14 mouse cellular contexts compared by ENCODE assay signal in genomic region chr2:152928219-152928987, GRCm38 (mm10). TPM values are rescaled to one million over a fixed set of nuclear protein-coding genes. Genes with fewer than 3 reads are reported as not detected.
DNase-seq lines count a peak whose midpoint lies in the region; ATAC-seq lines count a peak whose summit lies in the region.
"Had no signal": no experiment of that assay in that cellular context is flagged by ENCODE, and none has a peak within 500 bp of the region (broad histone marks: within the 10 kb centered on the region; RNA-seq: fewer than 3 reads in every experiment).

No protein-coding gene starts in this region.

- no peaks in the 10 kb centered on the region for H3K27me3 ChIP-seq in intestine, embryonic 16.5 days (replicated peaks; ENCODE audit: control insufficient read depth, insufficient read depth, low read length)
- H3K27me3 ChIP-seq in intestine, embryonic 15.5 days (replicated peaks), result 0 out of 2 replicates have a peak, but pooled peaks cover 7% of the 10 kb centered on the region
- peaks cover 12% of the 10 kb centered on the region for H3K27me3 ChIP-seq in heart, embryonic 15.5 days
- H3K27me3 ChIP-seq in stomach, embryonic 16.5 days (ENCODE audit: control insufficient read depth, insufficient read depth, low read length), result no peaks in the 10 kb centered on the region
- H3K27me3 ChIP-seq: limb, embryonic 15.5 days had no signal

- 48% methylated on average over 14 of the region's 14 CpGs for WGBS in intestine, embryonic 16.5 days
- 47% methylated on average over 14 of the region's 14 CpGs for WGBS in intestine, embryonic 15.5 days
- 45% methylated on average over 14 of the region's 14 CpGs for WGBS in heart, embryonic 15.5 days
- 47% methylated on average over 14 of the region's 14 CpGs for WGBS in stomach, embryonic 16.5 days

- H3K9ac ChIP-seq in intestine, embryonic 16.5 days (ENCODE audit: low read depth, low read length), result no peak overlapping the region
- H3K9ac ChIP-seq in intestine, embryonic 15.5 days, result no peak overlapping the region
- no peak overlapping the region for H3K9ac ChIP-seq in heart, embryonic 15.5 days
- no peak overlapping the region; the same call in 1 of the 2 replicates for H3K9ac ChIP-seq in stomach, embryonic 16.5 days (ENCODE audit: low read length)
- H3K9ac ChIP-seq: limb, embryonic 15.5 days had no signal

- H3K4me1 ChIP-seq in intestine, embryonic 16.5 days (ENCODE audit: control insufficient read depth, insufficient read depth, low read length), result peaks cover 10% of the 10 kb centered on the region; the same call in 1 of the 2 replicates
- H3K4me1 ChIP-seq in intestine, embryonic 15.5 days (replicated peaks), result 0 out of 2 replicates have a peak, but pooled peaks cover 19% of the 10 kb centered on the region
- peaks cover 67% of the 10 kb centered on the region for H3K4me1 ChIP-seq in heart, embryonic 15.5 days (replicated peaks)
- H3K4me1 ChIP-seq in stomach, embryonic 16.5 days (ENCODE audit: control insufficient read depth, insufficient read depth, low read length), result peaks cover 21% of the 10 kb centered on the region

- peak overlapping the region; percentile 27 for H3K27ac ChIP-seq in intestine, embryonic 16.5 days (ENCODE audit: low read length)
- no peak overlapping the region for H3K27ac ChIP-seq in intestine, embryonic 15.5 days
- H3K27ac ChIP-seq in heart, embryonic 15.5 days, result peak overlapping the region; percentile 66
- H3K27ac ChIP-seq in stomach, embryonic 16.5 days (ENCODE audit: low read length), result peak overlapping the region; percentile 61
- H3K27ac ChIP-seq: limb, embryonic 15.5 days had no signal

- no peak overlapping the region for H3K4me3 ChIP-seq in intestine, embryonic 16.5 days (ENCODE audit: low read length)
- H3K4me3 ChIP-seq in intestine, embryonic 15.5 days (replicated peaks), result no peak overlapping the region
- H3K4me3 ChIP-seq in heart, embryonic 15.5 days, result no peak overlapping the region
- no peak overlapping the region for H3K4me3 ChIP-seq in stomach, embryonic 16.5 days (replicated peaks; ENCODE audit: low read length)
- H3K4me3 ChIP-seq: erythroblast, embryonic 14.5 days; limb, embryonic 15.5 days had no signal

- no peaks in the 10 kb centered on the region for H3K9me3 ChIP-seq in intestine, embryonic 16.5 days (ENCODE audit: control insufficient read depth, low read length)
- no peaks in the 10 kb centered on the region for H3K9me3 ChIP-seq in intestine, embryonic 15.5 days
- H3K9me3 ChIP-seq in heart, embryonic 15.5 days (replicated peaks), result no peaks in the 10 kb centered on the region
- H3K9me3 ChIP-seq in stomach, embryonic 16.5 days (replicated peaks; ENCODE audit: control insufficient read depth, low read length), result no peaks in the 10 kb centered on the region
- H3K9me3 ChIP-seq: limb, embryonic 15.5 days had no signal

- no peaks in the 10 kb centered on the region for H3K36me3 ChIP-seq in intestine, embryonic 16.5 days (ENCODE audit: control insufficient read depth, insufficient read depth, low read length)
- no peaks in the 10 kb centered on the region for H3K36me3 ChIP-seq in intestine, embryonic 15.5 days
- no peaks in the 10 kb centered on the region for H3K36me3 ChIP-seq in heart, embryonic 15.5 days
- H3K36me3 ChIP-seq in stomach, embryonic 16.5 days (ENCODE audit: control insufficient read depth, insufficient read depth, low read length), result no peaks in the 10 kb centered on the region
- H3K36me3 ChIP-seq: limb, embryonic 15.5 days had no signal

- H3K4me2 ChIP-seq in intestine, embryonic 16.5 days (ENCODE audit: low read depth, low read length), result no peak overlapping the region
- H3K4me2 ChIP-seq in intestine, embryonic 15.5 days (replicated peaks), result no peak overlapping the region
- no peak overlapping the region for H3K4me2 ChIP-seq in heart, embryonic 15.5 days
- no peak overlapping the region for H3K4me2 ChIP-seq in stomach, embryonic 16.5 days (ENCODE audit: low read depth, low read length)
- H3K4me2 ChIP-seq: limb, embryonic 15.5 days had no signal

- DNase-seq in ovary, adult 18-20 months (ENCODE audit: low spot score), result peak; percentile 29
- DNase-seq in ovary, postnatal 14 days (ENCODE audit: low spot score), result no peak
- DNase-seq in cerebellum, adult 11-12 months, result no peak
- no peak for DNase-seq in layer of hippocampus, postnatal 36 days
- DNase-seq: cerebellum, adult 2 months; gastrocnemius, postnatal 36 days; right cerebral cortex, postnatal 4 days had no signal

- no peak for ATAC-seq in intestine, embryonic 16.5 days
- ATAC-seq in intestine, embryonic 15.5 days, result no peak; the same call in 1 of the 2 replicates
- ATAC-seq in heart, embryonic 15.5 days (replicated peaks; ENCODE audit: insufficient number of reproducible peaks, insufficient read depth, low FRiP score, low read depth), result no peak
- ATAC-seq in stomach, embryonic 16.5 days (ENCODE audit: insufficient read depth, low FRiP score), result no peak

RNA-seq across cellular contexts. Expression of gene Foxs1, which starts 4.6 kb away (rescaled TPM):
- polyA plus RNA-seq in intestine, embryonic 16.5 days (2015; fragmentation: Nextera tagmentation; extraction: Ambion mirVana), result 2.8 and 3.7 TPM in 2 replicates
- polyA plus RNA-seq in intestine, embryonic 15.5 days (2015; fragmentation: Nextera tagmentation; extraction: Ambion mirVana), result 3.1 and 3.9 TPM in 2 replicates
- polyA plus RNA-seq in heart, embryonic 15.5 days (2015; fragmentation: Nextera tagmentation; extraction: Ambion mirVana), result 6.6 and 8.3 TPM in 2 replicates
- 4.5 and 5.3 TPM in 2 replicates for polyA plus RNA-seq in stomach, embryonic 16.5 days (2015; fragmentation: Nextera tagmentation; extraction: Ambion mirVana)
- total RNA-seq in layer of hippocampus, postnatal 36 days (2021), result under 1 TPM; 0.35 to 0.68 TPM
- polyA plus RNA-seq: erythroblast, embryonic 14.5 days had no signal

RNA-seq across cellular contexts. Expression of gene Mylk2, which starts 17.3 kb away (rescaled TPM):
- polyA plus RNA-seq in intestine, embryonic 16.5 days (2015; fragmentation: Nextera tagmentation; extraction: Ambion mirVana), result 0.12 TPM in 1 of 2 replicates, not detected in the other
- polyA plus RNA-seq in intestine, embryonic 15.5 days (2015; fragmentation: Nextera tagmentation; extraction: Ambion mirVana), result 0.06 TPM in 1 of 2 replicates, not detected in the other
- 0.11 and 0.15 TPM in 2 replicates for polyA plus RNA-seq in heart, embryonic 15.5 days (2015; fragmentation: Nextera tagmentation; extraction: Ambion mirVana)
- polyA plus RNA-seq in stomach, embryonic 16.5 days (2015; fragmentation: Nextera tagmentation; extraction: Ambion mirVana), result 0.07 and 1.8 TPM in 2 replicates
- not detected for total RNA-seq in layer of hippocampus, postnatal 36 days (2021)
- total RNA-seq: layer of hippocampus, adult 18-20 months had no signal
- polyA plus RNA-seq: cerebellum, adult 2 months; erythroblast, embryonic 14.5 days had no signal

RNA-seq across cellular contexts. Expression of gene Dusp15, which starts 23.1 kb away (rescaled TPM):
- 0.13 and 0.27 TPM in 2 replicates for polyA plus RNA-seq in intestine, embryonic 16.5 days (2015; fragmentation: Nextera tagmentation; extraction: Ambion mirVana)
- 0.14 and 0.36 TPM in 2 replicates for polyA plus RNA-seq in intestine, embryonic 15.5 days (2015; fragmentation: Nextera tagmentation; extraction: Ambion mirVana)
- 0.09 and 0.28 TPM in 2 replicates for polyA plus RNA-seq in heart, embryonic 15.5 days (2015; fragmentation: Nextera tagmentation; extraction: Ambion mirVana)
- polyA plus RNA-seq in stomach, embryonic 16.5 days (2015; fragmentation: Nextera tagmentation; extraction: Ambion mirVana), result 0.06 and 0.24 TPM in 2 replicates
- 10 to 100 TPM; 10.7 to 11.1 TPM for total RNA-seq in layer of hippocampus, postnatal 36 days (2021)
- polyA plus RNA-seq: erythroblast, embryonic 14.5 days had no signal

RNA-seq across cellular contexts. Expression of gene Ttll9, which starts 33.9 kb away (rescaled TPM):
- 0.16 and 0.18 TPM in 2 replicates for polyA plus RNA-seq in intestine, embryonic 16.5 days (2015; fragmentation: Nextera tagmentation; extraction: Ambion mirVana)
- polyA plus RNA-seq in intestine, embryonic 15.5 days (2015; fragmentation: Nextera tagmentation; extraction: Ambion mirVana), result 0.18 TPM in 1 of 2 replicates, not detected in the other
- 0.26 and 0.63 TPM in 2 replicates for polyA plus RNA-seq in heart, embryonic 15.5 days (2015; fragmentation: Nextera tagmentation; extraction: Ambion mirVana)
- polyA plus RNA-seq in stomach, embryonic 16.5 days (2015; fragmentation: Nextera tagmentation; extraction: Ambion mirVana), result 0.27 TPM in 2 replicates
- total RNA-seq in layer of hippocampus, postnatal 36 days (2021), result 1 to 10 TPM; 1.0 TPM
- total RNA-seq: gastrocnemius, postnatal 36 days had no signal
- polyA plus RNA-seq: erythroblast, embryonic 14.5 days had no signal
